Mouse (Mus musculus) G1E (cell line): ENCODE measurements around the gene Cd200r3.

Experiments
- CTCF ChIP-seq: IDR thresholded peaks from 2 replicates; pipeline ENCODE4 v1.5.1; 2012; ENCODE audit warnings: low read depth, low read length, inconsistent platforms, mixed read lengths
- GATA1 ChIP-seq: IDR thresholded peaks from 2 replicates; pipeline ENCODE4 v1.6.1; 2012; ENCODE audit warnings: borderline replicate concordance, low read length, inconsistent platforms, mixed read lengths
- GATA2 ChIP-seq: IDR thresholded peaks from 2 replicates; pipeline ENCODE4 v1.6.1; 2012; ENCODE audit warnings: low read depth, low read length, inconsistent platforms, borderline replicate concordance
- POLR2AphosphoS5 ChIP-seq: IDR thresholded peaks from 2 replicates; pipeline ENCODE4 v1.6.1; 2012; ENCODE audit warnings: low read depth, low read length, inconsistent platforms; ENCODE audit not compliant: insufficient replicate concordance

GRCm38 (mm10) chr16:44965428-44965827 lies 21.9 kb downstream of the Cd200r3 start:
- no peak for TF ChIP-seq CTCF
- no peak for TF ChIP-seq POLR2AphosphoS5
- TF ChIP-seq GATA1 = no peak
- no peak for TF ChIP-seq GATA2
